Mouse (Mus musculus) MEL (cell line): ENCODE data around the gene Sox12. TPM values are rescaled to one million over a fixed set of nuclear protein-coding genes. Genes with fewer than 3 reads are reported as not detected.
A peak's percentile ranks its signal among the peaks of the same experiment; 100 is the strongest.

Experiments used
- DNase-seq: peaks from one replicate; pipeline ENCODE4 v3.0.0; 2011; ENCODE audit warnings: low read depth, low spot score
- H3K27ac ChIP-seq: 2 replicates; pipeline ENCODE4 v1.5.1; 2012; ENCODE audit warnings: low read depth, mild to moderate bottlenecking, control low read depth, low read length, moderate library complexity; ENCODE audit not compliant: control insufficient read depth
- H3K27me3 ChIP-seq, 2 experiments: fragments of 150-350 bp in 1 of 2; sonication (generic) in 1 of 2; 2 replicates each; pipeline ENCODE4 v1.6.1; 2012; ENCODE audit warnings: low read length in 2 of 2, mild to moderate bottlenecking in 2 of 2, improper control_type of control experiment in 1 of 2, moderate library complexity in 1 of 2; ENCODE audit not compliant: insufficient read depth in 2 of 2, control insufficient read depth in 1 of 2
- H3K36me3 ChIP-seq, 2 experiments: 2 replicates each; pipeline ENCODE4 v1.6.1; 2012 to 2014; ENCODE audit warnings: low read length in 2 of 2, improper control_type of control experiment in 1 of 2, inconsistent platforms in 1 of 2, mild to moderate bottlenecking in 1 of 2; ENCODE audit not compliant: insufficient read depth in 2 of 2, control insufficient read depth in 1 of 2
- H3K4me1 ChIP-seq, 2 experiments: fragments of 150-350 bp in 1 of 2; sonication (generic) in 1 of 2; 2 replicates each; pipeline ENCODE4 v1.6.1; 2012; ENCODE audit warnings: low read length in 2 of 2, improper control_type of control experiment in 1 of 2, mild to moderate bottlenecking in 1 of 2; ENCODE audit not compliant: insufficient read depth in 2 of 2, control insufficient read depth in 1 of 2
- H3K4me3 ChIP-seq, 2 experiments: fragments of 150-350 bp in 1 of 2; sonication (generic) in 1 of 2; 2 replicates each; pipeline ENCODE4 v1.5.1; 2012; ENCODE audit warnings: low read depth in 2 of 2, low read length in 2 of 2, mild to moderate bottlenecking in 2 of 2, moderate library complexity in 2 of 2, control low read depth in 1 of 2, improper control_type of control experiment in 1 of 2; ENCODE audit not compliant: control insufficient read depth in 1 of 2, insufficient read depth in 1 of 2
- H3K79me2 ChIP-seq: 2 replicates; pipeline ENCODE4 v1.6.1; 2012; ENCODE audit warnings: mild to moderate bottlenecking, low read length, moderate library complexity; ENCODE audit not compliant: control insufficient read depth, poor library complexity, insufficient read depth
- H3K9ac ChIP-seq: 2 replicates; pipeline ENCODE4 v1.6.1; 2012; ENCODE audit warnings: low read depth, mild to moderate bottlenecking, control low read depth, low read length, moderate library complexity; ENCODE audit not compliant: control insufficient read depth, poor library complexity, severe bottlenecking
- H3K9me3 ChIP-seq: fragments of 150-350 bp; sonication (generic); replicated peaks from 2 replicates; pipeline ENCODE4 v1.6.1; 2012; ENCODE audit warnings: mild to moderate bottlenecking, low read length, improper control_type of control experiment, moderate library complexity; ENCODE audit not compliant: insufficient read depth
- CHD1 ChIP-seq: IDR thresholded peaks from 2 replicates; pipeline ENCODE4 v1.6.1; 2012; ENCODE audit warnings: low read depth, mild to moderate bottlenecking, inconsistent platforms, low read length, improper control_type of control experiment
- CHD2 ChIP-seq: IDR thresholded peaks from 2 replicates; pipeline ENCODE4 v1.6.1; 2011; ENCODE audit warnings: low read length, improper control_type of control experiment
- CTCF ChIP-seq, 3 experiments: IDR thresholded peaks in 2 of 3; conservative IDR thresholded peaks in 1 of 3; 2 replicates each; pipeline ENCODE4 v1.5.1; 2011 to 2012; ENCODE audit warnings: low read length in 3 of 3, low read depth in 2 of 3, mild to moderate bottlenecking in 2 of 3, improper control_type of control experiment in 1 of 3, inconsistent platforms in 1 of 3, mixed read lengths in 1 of 3, moderate library complexity in 1 of 3; ENCODE audit not compliant: control insufficient read depth in 1 of 3, insufficient read depth in 1 of 3, poor library complexity in 1 of 3, severe bottlenecking in 1 of 3
- E2F4 ChIP-seq: IDR thresholded peaks from 2 replicates; pipeline ENCODE4 v1.6.1; 2011; ENCODE audit warnings: low read depth, low read length, improper control_type of control experiment, borderline replicate concordance
- EP300 ChIP-seq, 2 experiments: IDR thresholded peaks; 2 replicates each; pipeline ENCODE4 v1.6.1; 2011; ENCODE audit warnings: improper control_type of control experiment in 2 of 2, low read length in 2 of 2, low read depth in 1 of 2, mild to moderate bottlenecking in 1 of 2
- ETS1 ChIP-seq: IDR thresholded peaks from 2 replicates; pipeline ENCODE4 v1.6.1; 2012; ENCODE audit warnings: low read depth, mild to moderate bottlenecking, inconsistent platforms, low read length, improper control_type of control experiment, moderate library complexity
- GATA1 ChIP-seq: IDR thresholded peaks from 2 replicates; pipeline ENCODE4 v1.6.1; 2011; ENCODE audit warnings: low read depth, low read length, improper control_type of control experiment
- JUND ChIP-seq: IDR thresholded peaks from 2 replicates; pipeline ENCODE4 v1.6.1; 2011; ENCODE audit warnings: low read depth, mild to moderate bottlenecking, improper control_type of control experiment, low read length
- KAT2A ChIP-seq: conservative IDR thresholded peaks from 2 replicates; pipeline ENCODE4 v1.6.1; 2012; ENCODE audit warnings: low read depth, low read length, improper control_type of control experiment, inconsistent platforms
- MAFK ChIP-seq: IDR thresholded peaks from 2 replicates; pipeline ENCODE4 v1.6.1; 2011; ENCODE audit warnings: low read depth, mild to moderate bottlenecking, low read length, improper control_type of control experiment, borderline replicate concordance
- MEF2A ChIP-seq: IDR thresholded peaks from 2 replicates; pipeline ENCODE4 v1.6.1; 2014; ENCODE audit warnings: low read depth, mild to moderate bottlenecking, inconsistent platforms, low read length, improper control_type of control experiment; ENCODE audit not compliant: poor library complexity, insufficient replicate concordance, severe bottlenecking; ENCODE audit errors: extremely low read depth
- MYC ChIP-seq: IDR thresholded peaks from 2 replicates; pipeline ENCODE4 v1.6.1; 2011; ENCODE audit warnings: low read depth, mild to moderate bottlenecking, low read length, improper control_type of control experiment, moderate library complexity
- NELFE ChIP-seq: IDR thresholded peaks from 2 replicates; pipeline ENCODE4 v1.6.1; 2011; ENCODE audit warnings: low read depth, low read length, improper control_type of control experiment
- POLR2AphosphoS2 ChIP-seq: IDR thresholded peaks from 2 replicates; pipeline ENCODE4 v1.6.1; 2011; ENCODE audit warnings: low read length, improper control_type of control experiment
- POLR2AphosphoS5 ChIP-seq: IDR thresholded peaks from 2 replicates; pipeline ENCODE4 v1.6.1; 2012; ENCODE audit warnings: low read depth, borderline replicate concordance, mild to moderate bottlenecking, inconsistent platforms, low read length, moderate library complexity, mixed read lengths
- RAD21 ChIP-seq: IDR thresholded peaks from 2 replicates; pipeline ENCODE4 v1.6.1; 2011; ENCODE audit warnings: mild to moderate bottlenecking, low read depth, low read length, improper control_type of control experiment
- SMC3 ChIP-seq: IDR thresholded peaks from 2 replicates; pipeline ENCODE4 v1.6.1; 2011; ENCODE audit warnings: low read depth, low read length, improper control_type of control experiment
- TAL1 ChIP-seq: IDR thresholded peaks from 2 replicates; pipeline ENCODE4 v1.6.1; 2012; ENCODE audit warnings: mild to moderate bottlenecking, inconsistent platforms, low read length, moderate library complexity, mixed read lengths
- UBTF ChIP-seq: IDR thresholded peaks from 2 replicates; pipeline ENCODE4 v1.6.1; 2012; ENCODE audit warnings: low read depth, mild to moderate bottlenecking, inconsistent platforms, low read length, improper control_type of control experiment, moderate library complexity, borderline replicate concordance; ENCODE audit not compliant: insufficient read depth
- USF1 ChIP-seq: IDR thresholded peaks from 2 replicates; pipeline ENCODE4 v1.6.1; 2014; ENCODE audit warnings: low read depth, mild to moderate bottlenecking, inconsistent platforms, low read length, improper control_type of control experiment, moderate library complexity
- USF2 ChIP-seq, 2 experiments: IDR thresholded peaks; 2 replicates each; pipeline ENCODE4 v1.6.1; 2011 to 2012; ENCODE audit warnings: improper control_type of control experiment in 2 of 2, low read length in 2 of 2, borderline replicate concordance in 1 of 2, inconsistent platforms in 1 of 2, low read depth in 1 of 2, mild to moderate bottlenecking in 1 of 2; ENCODE audit not compliant: insufficient read depth in 1 of 2
- ZC3H11A ChIP-seq: IDR thresholded peaks from 2 replicates; pipeline ENCODE4 v1.6.1; 2012; ENCODE audit warnings: low read depth, mild to moderate bottlenecking, inconsistent platforms, low read length, improper control_type of control experiment
- ZKSCAN1 ChIP-seq: IDR thresholded peaks from 2 replicates; pipeline ENCODE4 v1.6.1; 2012; ENCODE audit warnings: low read depth, mild to moderate bottlenecking, inconsistent platforms, low read length, improper control_type of control experiment, moderate library complexity
- polyA plus RNA-seq, 2 experiments: library from polyadenylated mRNA; stranded (reverse) in 1 of 2; unstranded in 1 of 2; fragments of >175 nt in 1 of 2; fragments of >200 nt in 1 of 2; gene quantifications; 2 replicates each; pipeline versions ENCODE4 v1.2.1 to v1.2.4; 2012; ENCODE audit warnings: low replicate concordance in 2 of 2, low read depth in 1 of 2; ENCODE audit not compliant: insufficient read length in 2 of 2, insufficient read depth in 1 of 2, missing spikeins in 1 of 2
- total RNA-seq: library from RNA; depleted of rRNA; stranded (reverse); fragments of 300-350 nt; gene quantifications from 2 replicates; pipeline ENCODE4 v1.2.3, GENCODE M21; 2012

The Sox12 gene
- total and polyA plus RNA-seq, 3 experiments = 1.5 to 24.7 TPM; not detected in 1

DNA sequence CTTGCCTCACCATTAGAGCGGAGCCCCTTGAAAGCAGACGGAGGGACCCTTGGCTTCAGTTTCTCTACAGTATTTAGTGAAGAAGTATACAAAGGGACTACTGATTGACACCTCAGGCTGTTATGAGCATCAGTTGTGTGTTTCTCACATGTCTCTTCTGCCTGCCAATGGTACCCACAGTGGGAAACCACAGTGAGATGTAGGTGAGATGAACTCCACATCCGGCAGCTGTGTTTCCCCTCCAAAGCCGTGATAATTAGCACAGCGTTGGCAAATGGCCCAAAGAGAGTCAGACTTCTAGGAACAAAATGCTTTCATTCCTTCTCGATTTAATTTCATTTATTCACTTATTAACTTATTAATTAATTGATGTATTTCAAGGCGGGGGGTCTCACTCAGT, 25.8 kb downstream of the Sox12 start (continued):
- no peak for TF ChIP-seq MAFK
- no peak for TF ChIP-seq RAD21

DNA sequence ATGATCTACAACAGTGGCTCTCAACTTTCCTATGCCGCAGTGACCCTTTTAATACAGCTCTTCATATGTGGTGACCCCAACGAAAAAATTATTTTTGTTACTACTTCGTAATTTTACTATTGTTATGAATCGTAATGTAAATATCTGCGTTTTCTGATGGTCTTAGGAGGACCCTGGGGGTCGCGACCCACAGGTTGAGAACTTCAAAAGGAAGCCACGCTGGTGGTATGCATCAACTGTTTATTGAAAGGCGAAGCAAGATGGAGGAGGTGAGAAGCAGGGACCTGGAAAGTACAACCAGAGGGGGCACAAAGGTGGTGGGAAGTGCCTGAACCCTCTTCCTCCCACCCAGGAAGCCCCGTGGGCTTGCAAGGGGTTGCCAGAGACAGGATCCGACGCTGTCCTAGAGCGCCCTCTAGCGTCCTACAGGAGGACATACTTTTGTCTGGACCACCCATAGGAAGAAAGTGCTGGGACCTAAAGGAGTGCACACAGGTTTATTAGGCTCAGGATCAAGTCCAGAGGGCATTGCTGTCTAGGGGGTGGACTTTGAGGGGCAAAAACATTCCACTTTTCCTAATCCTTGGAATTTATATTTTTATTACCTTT, 29.2 kb downstream of the Sox12 start:
- Histone ChIP-seq H3K27me3 (no peaks in the 10 kb centered on the region), H3K4me1 (peaks cover 8 to 9% of the 10 kb centered on the region in 2 experiments; a peak in 2 of 4 replicates), H3K9ac (no peak overlapping the region), H3K36me3 (peaks cover 0 to 6% of the 10 kb centered on the region in 2 experiments; a peak in 2 of 4 replicates), H3K79me2 (no peaks in the 10 kb centered on the region), H3K9me3 (no peaks in the 10 kb centered on the region), H3K27ac (no peak overlapping the region), H3K4me3 (no peak overlapping the region; a peak in 1 of 4 replicates)
- TF ChIP-seq SMC3 = peak; percentile 74
- no peak for TF ChIP-seq USF2 (IDR thresholded peaks at IDR 0.05; ENCODE audit: borderline replicate concordance in 1 of 2, insufficient read depth in 1 of 2, low read depth in 1 of 2, low read length in 2 of 2)
- TF ChIP-seq ZC3H11A = peak; percentile 54
- TF ChIP-seq RAD21 = peak; percentile 84
- peak; percentile 89 to 97 (median 96) for TF ChIP-seq CTCF (IDR thresholded peaks at IDR 0.05 in 2 of 3, conservative IDR thresholded peaks at IDR 0.05 in 1 of 3; ENCODE audit: control insufficient read depth in 1 of 3, insufficient read depth in 1 of 3, low read depth in 2 of 3, low read length in 3 of 3, poor library complexity in 1 of 3, severe bottlenecking in 1 of 3)
- no peak for TF ChIP-seq TAL1
- DNase-seq = peak; percentile 88

DNA sequence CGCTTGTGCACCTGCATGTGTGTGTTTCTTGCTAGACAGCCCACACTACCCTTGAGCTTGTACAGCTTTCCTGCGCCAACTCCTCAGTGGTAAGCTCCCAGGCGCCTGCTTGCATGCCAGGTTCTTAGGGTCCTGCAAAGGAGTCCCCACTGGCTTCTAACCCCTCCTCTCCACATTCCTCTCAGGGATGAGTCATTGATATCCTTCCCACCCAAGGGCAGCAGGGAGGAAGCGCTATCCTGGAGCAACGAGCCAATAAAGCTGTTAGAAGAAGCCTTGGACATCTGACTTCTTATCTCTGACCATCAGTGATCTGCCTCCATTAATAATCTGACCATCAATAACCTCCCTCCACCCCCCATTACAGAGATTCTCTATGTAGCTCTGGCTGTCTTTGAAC, 29.9 kb downstream of the Sox12 start:
- no peak for TF ChIP-seq KAT2A
- TF ChIP-seq E2F4 = no peak
- TF ChIP-seq NELFE = no peak
- no peak for TF ChIP-seq ZKSCAN1
- TF ChIP-seq POLR2AphosphoS2 = no peak
- no peak for TF ChIP-seq CHD1
- no peak for TF ChIP-seq EP300 (IDR thresholded peaks at IDR 0.05; ENCODE audit: low read depth in 1 of 2, low read length in 2 of 2)
- TF ChIP-seq POLR2AphosphoS5 = no peak
- TF ChIP-seq MYC = no peak
- no peak for TF ChIP-seq USF1
- no peak for TF ChIP-seq MEF2A
- TF ChIP-seq JUND = no peak
- TF ChIP-seq USF2 (IDR thresholded peaks at IDR 0.05; ENCODE audit: borderline replicate concordance in 1 of 2, insufficient read depth in 1 of 2, low read depth in 1 of 2, low read length in 2 of 2) = no peak
- no peak for TF ChIP-seq ETS1
- TF ChIP-seq CHD2 = no peak
- TF ChIP-seq GATA1 = no peak
- TF ChIP-seq UBTF = no peak
- no peaks in the 10 kb centered on the region for H3K9me3 ChIP-seq
- H3K27me3 ChIP-seq = no peaks in the 10 kb centered on the region
- DNase-seq = no peak
- H3K36me3 ChIP-seq = peaks cover 0 to 6% of the 10 kb centered on the region in 2 experiments; a peak in 2 of 4 replicates
- H3K27ac ChIP-seq = no peak overlapping the region
- no peak overlapping the region for H3K4me3 ChIP-seq
- H3K79me2 ChIP-seq = no peaks in the 10 kb centered on the region
- H3K9ac ChIP-seq = no peak overlapping the region
- H3K4me1 ChIP-seq = peaks cover 9 to 11% of the 10 kb centered on the region in 2 experiments
